8 mouse cellular contexts compared by ENCODE assay signal in the genomic region with DNA sequence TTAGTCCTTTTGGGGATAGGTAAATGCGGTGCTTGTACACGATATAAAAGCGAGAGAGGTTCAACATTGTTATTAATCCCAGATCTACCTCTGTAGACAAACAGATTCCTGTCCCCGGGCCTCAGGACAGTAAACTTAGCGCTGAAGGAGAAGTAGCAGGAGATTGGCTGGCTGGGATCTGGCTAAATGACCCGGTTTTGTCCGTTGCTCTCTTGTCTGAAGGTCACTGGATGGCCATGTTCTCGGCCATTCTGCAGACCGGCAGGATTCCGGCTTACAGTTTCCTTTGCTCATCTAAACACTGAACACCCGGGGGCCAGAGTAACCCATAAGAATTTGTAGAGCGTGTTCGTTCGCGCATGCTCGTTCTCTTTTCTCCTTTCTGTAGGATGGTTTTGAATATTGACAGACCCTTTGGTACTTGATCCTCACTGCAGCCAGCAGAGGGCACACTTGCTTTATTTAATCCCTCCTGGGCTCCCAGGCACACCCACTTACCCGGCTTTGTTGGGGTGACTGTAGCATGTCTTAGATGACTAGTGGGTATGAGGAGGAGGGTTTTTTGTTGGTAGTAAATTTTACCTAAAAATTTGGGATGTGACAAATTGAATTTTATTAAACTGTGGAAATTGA. TPM values are rescaled to one million over a fixed set of nuclear protein-coding genes. Genes with fewer than 3 reads are reported as not detected.
DNase-seq lines count a peak whose midpoint lies in the region; ATAC-seq and TF ChIP-seq lines count a peak whose summit lies in the region.

No protein-coding gene starts in this region.

- DNase-seq in ES-E14 (ENCODE audit: low read depth, low spot score) = peak; percentile 82
- peak; percentile 76 to 79 for DNase-seq in cerebellum, adult 18-20 months
- DNase-seq in forelimb bud, embryonic 11.5 days (ENCODE audit: low read depth, low spot score) = peak; percentile 91
- DNase-seq in layer of hippocampus, adult 8-10 months (ENCODE audit: low spot score in 2 of 2) = peak; percentile 77 to 88
- peak; percentile 96 for DNase-seq in lung, embryonic 14.5 days
- DNase-seq in testis, postnatal 10 days (ENCODE audit: low spot score) = peak; percentile 89

- WGBS in lung, embryonic 14.5 days = 16% methylated on average over 17 of the region's 17 CpGs

- no peak overlapping the region; the same call in 1 of the 2 replicates for H3K27ac ChIP-seq in ES-E14 (ENCODE audit: insufficient read depth, low read depth, low read length, poor library complexity, severe bottlenecking)
- no peak overlapping the region for H3K27ac ChIP-seq in lung, embryonic 14.5 days (ENCODE audit: low read depth)

- H3K36me3 ChIP-seq in ES-E14 (ENCODE audit: control insufficient read depth, insufficient read depth, low read length, poor library complexity, severe bottlenecking) = no peaks in the 10 kb centered on the region
- no peaks in the 10 kb centered on the region for H3K36me3 ChIP-seq in lung, embryonic 14.5 days (ENCODE audit: insufficient read depth)

- in situ Hi-C loops in ES-E14 (cut with MboI; ENCODE audit: low sequenced_read_pairs in 2 of 2, unreplicated experiment in 2 of 2) = loop anchor here (5.0 to 25.0 kb wide), 6 partner anchors 252 to 702 kb away; no protein-coding TSS in a partner anchor

- no peaks in the 10 kb centered on the region for H3K27me3 ChIP-seq in lung, embryonic 14.5 days (ENCODE audit: insufficient read depth, low read length)

- H3K4me3 ChIP-seq in ES-E14 (ENCODE audit: insufficient read depth in 1 of 2, low read depth in 1 of 2, low read length in 2 of 2, poor library complexity in 1 of 2, severe bottlenecking in 1 of 2) = peak overlapping the region; percentile 11 to 35; a peak in 2 of 4 replicates
- H3K4me3 ChIP-seq in lung, embryonic 14.5 days (ENCODE audit: low read depth, low read length) = peak overlapping the region; percentile 31

- H3K9me3 ChIP-seq in ES-E14 (ENCODE audit: control insufficient read depth, insufficient read depth, low read depth, low read length) = no peaks in the 10 kb centered on the region
- no peaks in the 10 kb centered on the region for H3K9me3 ChIP-seq in lung, embryonic 14.5 days (ENCODE audit: low read depth, low read length)

- peak; percentile 73 to 80 for ATAC-seq in hematopoietic stem cell, adult 5-6 weeks (replicated peaks in 1 of 2; ENCODE audit: insufficient read depth in 1 of 2, low FRiP score in 2 of 2, low TSS enrichment in 1 of 2, low read depth in 1 of 2, poor library complexity in 2 of 2, severe bottlenecking in 2 of 2)
- peak; percentile 45; the same call in 1 of the 2 replicates for ATAC-seq in lung, embryonic 14.5 days (ENCODE audit: insufficient read depth)
- ATAC-seq in neutrophil, adult 5-6 weeks (ENCODE audit: extremely low read depth, insufficient number of reproducible peaks, low FRiP score, poor library complexity, severe bottlenecking) = peak; percentile 91

- H3K9ac ChIP-seq in ES-E14 (ENCODE audit: insufficient read depth, low read depth, low read length, poor library complexity, severe bottlenecking) = peak overlapping the region; percentile 39; the same call in 1 of the 2 replicates
- H3K9ac ChIP-seq in lung, embryonic 14.5 days = peak overlapping the region; percentile 43

- H3K4me1 ChIP-seq in ES-E14 (ENCODE audit: control insufficient read depth in 2 of 2, insufficient read depth in 2 of 2, low read length in 2 of 2, poor library complexity in 1 of 2) = peaks cover 3 to 13% of the 10 kb centered on the region in 2 experiments; a peak in 1 of 4 replicates
- 0 out of 2 replicates have a peak, but pooled peaks cover 3% of the 10 kb centered on the region for H3K4me1 ChIP-seq in lung, embryonic 14.5 days (ENCODE audit: insufficient read depth)

- H3K4me2 ChIP-seq in lung, embryonic 14.5 days = peak overlapping the region; percentile 60

- TF ChIP-seq CTCF in lung, embryonic 14.5 days (IDR thresholded peaks at IDR 0.05; ENCODE audit: low read depth) = peak; percentile 87

TF ChIP-seq in ES-E14, 5 proteins besides CTCF, POLR2A, EP300 and RAD21:
- TF ChIP-seq ZC3H11A (IDR thresholded peaks at IDR 0.05; ENCODE audit: borderline replicate concordance, low read depth, low read length) = peak; percentile 97
- no peak for TF ChIP-seq HCFC1 (IDR thresholded peaks at IDR 0.05; ENCODE audit: borderline replicate concordance, insufficient read depth, low read length)

RNA-seq across cellular contexts. Expression of a gene that starts 6.0 kb away (rescaled TPM):
- total RNA-seq in ES-E14 (2012; rRNA removed) = 63.1 and 73.6 TPM in 2 replicates
- 4.5 and 5.5 TPM in 2 replicates for total RNA-seq in hematopoietic stem cell, adult 5-6 weeks (2017)
- 100 to 1,000 TPM; 584 to 717 (median 649) TPM for total RNA-seq in layer of hippocampus, adult 8-10 months (2022)
- 14.0 and 14.1 TPM in 2 replicates for polyA plus RNA-seq in lung, embryonic 14.5 days (2014; fragmentation: Nextera tagmentation; extraction: Ambion mirVana)
- total RNA-seq in neutrophil, adult 5-6 weeks (2017) = 3.7 and 4.1 TPM in 2 replicates

RNA-seq across cellular contexts. Expression of a gene that starts 36.7 kb away (rescaled TPM):
- 82.5 and 144 TPM in 2 replicates for total RNA-seq in ES-E14 (2012; rRNA removed)
- 36.3 and 44.5 TPM in 2 replicates for total RNA-seq in hematopoietic stem cell, adult 5-6 weeks (2017)
- total RNA-seq in layer of hippocampus, adult 8-10 months (2022) = 100 to 1,000 TPM; 114 to 546 (median 290) TPM
- polyA plus RNA-seq in lung, embryonic 14.5 days (2014; fragmentation: Nextera tagmentation; extraction: Ambion mirVana) = 22.9 and 26.4 TPM in 2 replicates
- total RNA-seq in neutrophil, adult 5-6 weeks (2017) = 71.2 TPM in 2 replicates
